Mouse (Mus musculus): ENCODE measurements around the gene Idi1. TPM values are rescaled to one million over a fixed set of nuclear protein-coding genes. Genes with fewer than 3 reads are reported as not detected.
A peak's percentile ranks its signal among the peaks of the same experiment; 100 is the strongest.
"Not testable (repeated sequence)": the region's sequence is repeated elsewhere in the genome, so short reads cannot be mapped to it uniquely, and the experiment has no call there.

Gene Idi1
- polyA plus RNA-seq, 1 experiment: 21.0 TPM

DNA sequence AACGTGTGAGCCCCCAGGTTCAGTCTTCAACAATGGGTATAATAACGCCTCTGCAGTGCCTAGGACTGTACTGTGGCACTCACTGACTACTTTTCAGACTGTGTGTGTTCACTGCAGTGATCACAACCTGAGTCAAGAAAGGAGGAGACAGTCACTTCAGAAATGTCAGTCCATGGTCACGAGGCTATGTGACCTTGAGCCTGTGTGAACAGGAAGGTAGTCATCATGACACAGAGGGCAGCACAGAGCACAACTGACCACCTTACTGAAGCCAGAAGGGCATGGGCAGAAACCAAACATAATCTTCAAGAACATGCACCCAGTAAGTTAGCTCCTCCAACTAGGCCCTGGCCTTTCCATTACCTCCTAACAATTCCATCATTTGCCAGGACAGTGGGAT is 3.7 kb upstream of the Idi1 start:
- Histone ChIP-seq H3K9me3 (no peaks in the 10 kb centered on the region), H3K4me3 (replicated peaks) (peak overlapping the region; percentile 59), H3K27me3 (replicated peaks) (no peaks in the 10 kb centered on the region), H3K4me1 (peaks cover 15% of the 10 kb centered on the region), H3K36me3 (replicated peaks; ENCODE audit: low read length) (peaks cover 2% of the 10 kb centered on the region)
- TF ChIP-seq GATA1 (IDR thresholded peaks at IDR 0.05; ENCODE audit: borderline replicate concordance, low read length) (no peak), FLI1 (IDR thresholded peaks at IDR 0.05; ENCODE audit: low read length) (no peak)

DNA sequence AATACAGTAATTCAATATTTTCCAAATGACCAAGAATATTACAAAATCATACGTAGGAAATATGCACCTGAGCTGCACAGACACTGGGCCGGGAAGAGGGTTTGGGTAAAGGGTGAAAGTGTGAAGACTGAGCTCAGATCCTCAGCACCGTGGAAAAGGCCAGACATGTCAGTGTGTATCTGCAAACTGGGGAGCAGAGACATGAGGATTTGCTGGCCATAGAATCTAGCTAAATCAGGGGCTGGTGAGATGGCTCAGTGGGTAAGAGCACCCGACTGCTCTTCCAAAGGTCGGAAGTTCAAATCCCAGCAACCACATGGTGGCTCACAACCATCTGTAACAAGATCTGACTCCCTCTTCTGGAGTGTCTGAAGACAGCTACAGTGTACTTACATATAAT is 1.4 kb upstream of the Idi1 start:
- H3K36me3 ChIP-seq (replicated peaks; ENCODE audit: low read length): peaks cover 17% of the 10 kb centered on the region
- not testable (repeated sequence) for H3K9me3 ChIP-seq; H3K27me3 ChIP-seq (replicated peaks)
- H3K4me3 ChIP-seq (replicated peaks): peak overlapping the region; percentile 28
- peaks cover 32% of the 10 kb centered on the region for H3K4me1 ChIP-seq

DNA sequence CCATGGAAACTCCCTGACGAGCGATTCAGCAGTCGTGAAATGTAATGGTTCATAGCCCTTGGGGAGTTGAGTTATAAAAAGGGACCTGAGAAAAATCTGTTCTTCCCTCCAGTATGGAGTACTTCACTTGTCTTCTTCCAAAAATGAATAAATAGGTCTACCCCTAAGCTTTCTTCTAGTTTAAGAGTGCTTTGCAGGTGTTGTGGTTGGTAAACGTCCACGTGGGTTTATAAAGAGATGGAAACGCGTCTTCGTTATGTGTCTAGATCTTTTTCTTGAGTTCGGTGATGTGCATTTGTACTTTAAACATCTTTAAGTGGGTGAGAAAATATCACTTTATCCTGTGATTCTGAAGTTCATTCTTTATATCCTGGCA is 872 bp downstream of the Idi1 start:
- Histone ChIP-seq H3K4me1 (peaks cover 45% of the 10 kb centered on the region), H3K36me3 (replicated peaks; ENCODE audit: low read length) (peaks cover 31% of the 10 kb centered on the region), H3K4me3 (replicated peaks) (peak overlapping the region; percentile 99), H3K9me3 (no peaks in the 10 kb centered on the region), H3K27me3 (replicated peaks) (no peaks in the 10 kb centered on the region)
- TF ChIP-seq FLI1 (IDR thresholded peaks at IDR 0.05; ENCODE audit: low read length) (no peak), GATA1 (IDR thresholded peaks at IDR 0.05; ENCODE audit: borderline replicate concordance, low read length) (no peak)

DNA sequence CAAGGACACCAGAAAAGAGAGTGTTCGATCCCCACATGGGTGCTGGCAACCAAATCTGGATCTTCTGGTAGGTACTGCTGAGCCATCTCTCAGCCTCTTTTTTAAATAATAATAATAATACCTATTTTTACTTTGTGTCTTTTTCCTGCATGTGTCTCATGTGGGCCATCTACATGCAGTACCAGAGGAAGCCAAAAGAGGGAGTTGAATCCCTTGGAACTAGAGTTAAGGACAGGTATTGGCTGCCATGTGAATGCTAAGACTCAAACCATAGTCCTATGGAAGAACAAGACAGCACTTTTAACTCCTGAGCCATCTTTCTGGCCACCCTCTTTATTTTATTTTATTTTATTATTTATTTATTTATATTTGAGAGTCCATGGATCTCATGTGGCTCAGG is 3.3 kb downstream of the Idi1 start:
- H3K27me3 ChIP-seq (replicated peaks): no peaks in the 10 kb centered on the region
- H3K9me3 ChIP-seq: no peaks in the 10 kb centered on the region
- peaks cover 41% of the 10 kb centered on the region for H3K36me3 ChIP-seq (replicated peaks; ENCODE audit: low read length)
- TF ChIP-seq GATA1 (IDR thresholded peaks at IDR 0.05; ENCODE audit: borderline replicate concordance, low read length) (no peak), FLI1 (IDR thresholded peaks at IDR 0.05; ENCODE audit: low read length) (no peak)
- H3K4me1 ChIP-seq: peaks cover 38% of the 10 kb centered on the region
- H3K4me3 ChIP-seq (replicated peaks): peak overlapping the region; percentile 81

DNA sequence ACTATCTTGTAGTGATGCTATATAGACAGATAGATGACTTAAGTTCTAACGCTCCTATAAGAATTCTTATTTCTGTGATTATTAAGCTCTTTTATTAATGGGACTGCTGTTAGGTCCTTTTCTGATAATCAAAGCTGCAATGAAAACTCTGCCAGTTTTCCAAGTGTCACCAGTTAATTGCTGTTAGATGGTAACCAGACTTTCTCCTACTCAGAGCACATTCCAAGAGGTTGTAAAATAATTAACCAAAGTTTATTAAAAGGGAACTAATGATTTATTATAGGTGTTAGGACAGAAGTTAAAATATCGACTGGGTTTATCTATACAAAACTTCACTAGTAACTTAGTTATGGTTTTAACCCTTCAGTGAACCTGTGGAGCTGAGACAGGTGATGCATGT is 20.7 kb downstream of the Idi1 start:
- Histone ChIP-seq H3K36me3 (replicated peaks; ENCODE audit: low read length) (peaks cover 15% of the 10 kb centered on the region), H3K4me1 (peaks cover 13% of the 10 kb centered on the region), H3K9me3 (peaks cover 39% of the 10 kb centered on the region)
- not testable (repeated sequence) for H3K4me3 ChIP-seq (replicated peaks); H3K27me3 ChIP-seq (replicated peaks)

DNA sequence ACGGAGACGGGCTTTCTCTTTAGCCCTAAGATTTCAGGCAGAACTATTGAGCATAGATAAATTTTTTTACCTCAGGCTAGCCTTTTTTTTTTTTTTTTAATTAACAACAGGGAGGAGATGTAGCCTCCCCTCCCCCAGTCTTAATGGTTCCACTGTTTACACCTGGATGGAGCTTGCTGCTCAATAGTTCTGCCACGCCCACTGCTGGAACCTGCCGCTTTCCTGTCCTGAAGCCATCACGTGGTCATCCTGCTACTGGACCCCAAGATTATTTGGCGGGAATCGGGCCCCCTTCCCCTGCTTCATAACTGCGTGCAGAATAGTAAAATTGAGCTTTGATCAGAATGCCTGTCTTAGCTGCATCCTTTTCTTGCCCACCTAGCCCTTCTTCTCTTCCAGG is 28.6 kb downstream of the Idi1 start:
- not testable (repeated sequence) for H3K4me1 ChIP-seq; H3K4me3 ChIP-seq (replicated peaks); H3K9me3 ChIP-seq; H3K36me3 ChIP-seq (replicated peaks; ENCODE audit: low read length); H3K27me3 ChIP-seq (replicated peaks)

DNA sequence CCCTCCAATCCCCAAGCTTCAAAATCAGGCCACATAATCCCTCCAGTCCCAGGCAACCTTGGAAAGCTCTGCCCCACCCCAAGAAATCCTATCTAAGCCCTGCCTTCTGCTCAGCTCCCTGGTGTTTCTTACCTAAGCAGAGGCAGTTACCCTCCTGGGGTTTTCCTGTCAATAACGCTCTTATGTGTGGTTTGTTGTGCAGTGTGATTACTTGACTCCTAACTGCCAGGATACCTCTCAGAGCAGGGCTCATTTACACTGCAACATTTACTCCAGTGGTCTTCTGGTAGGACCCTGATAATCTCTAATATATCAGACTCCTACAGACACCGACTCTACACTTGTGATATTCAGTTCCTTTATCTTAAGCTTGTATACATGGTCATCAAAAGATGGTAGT is 48.2 kb downstream of the Idi1 start:
- no peaks in the 10 kb centered on the region for H3K36me3 ChIP-seq (replicated peaks; ENCODE audit: low read length)
- no peak overlapping the region for H3K4me3 ChIP-seq (replicated peaks)
- peaks cover under 1% of the 10 kb centered on the region; the same call in 1 of the 2 replicates for H3K9me3 ChIP-seq
- TF ChIP-seq GATA1 (IDR thresholded peaks at IDR 0.05; ENCODE audit: borderline replicate concordance, low read length) (no peak), FLI1 (IDR thresholded peaks at IDR 0.05; ENCODE audit: low read length) (no peak)
- peaks cover 25% of the 10 kb centered on the region for H3K27me3 ChIP-seq (replicated peaks)
- peaks cover 5% of the 10 kb centered on the region; the same call in 1 of the 2 replicates for H3K4me1 ChIP-seq

DNA sequence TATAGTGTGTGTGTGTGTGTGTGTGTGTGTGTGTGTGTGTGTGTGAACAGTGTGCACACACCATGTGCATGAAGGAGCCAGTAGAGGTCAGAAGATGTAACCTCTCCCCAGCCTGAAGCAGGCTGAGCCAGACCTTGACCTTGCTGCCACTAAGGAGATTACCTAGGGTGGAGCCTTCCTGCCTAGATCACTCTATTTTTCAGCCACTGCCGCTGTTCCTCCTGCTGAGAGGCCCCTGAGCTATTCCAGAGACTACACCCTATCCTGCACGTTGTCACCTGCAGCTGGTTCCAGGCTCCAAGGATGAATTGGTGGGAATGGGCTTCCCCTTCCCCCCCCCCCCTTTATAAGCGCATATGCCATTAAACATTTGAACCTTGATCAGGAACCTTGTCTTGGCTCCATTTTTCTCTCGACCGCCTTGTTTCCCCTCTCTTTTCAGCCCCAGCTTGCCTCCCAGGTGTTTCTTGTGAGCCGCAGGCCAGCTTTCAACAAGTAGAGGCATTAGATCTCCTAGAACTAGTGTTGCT is 52.4 kb downstream of the Idi1 start:
- H3K4me1 ChIP-seq: peaks cover 12% of the 10 kb centered on the region
- not testable (repeated sequence) for H3K9me3 ChIP-seq; H3K27me3 ChIP-seq (replicated peaks); H3K4me3 ChIP-seq (replicated peaks); H3K36me3 ChIP-seq (replicated peaks; ENCODE audit: low read length)

DNA sequence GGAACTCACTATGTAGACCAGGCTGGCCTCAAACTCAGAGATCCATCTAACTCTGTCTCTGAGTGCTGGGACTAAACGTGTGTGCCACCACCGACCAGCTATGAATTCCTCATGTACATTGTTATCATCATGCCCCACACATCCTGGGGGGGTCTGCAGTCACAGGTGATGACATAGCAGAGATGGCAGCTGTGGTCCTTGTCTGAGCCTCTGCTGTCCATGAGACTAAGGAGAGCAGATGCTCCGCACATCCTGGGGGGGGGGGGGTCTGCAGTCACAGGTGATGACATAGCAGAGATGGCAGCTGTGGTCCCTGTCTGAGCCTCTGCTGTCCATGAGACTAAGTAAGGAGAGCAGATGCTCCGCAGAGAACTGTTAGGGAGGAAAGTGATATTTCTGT is 55.8 kb downstream of the Idi1 start:
- not testable (repeated sequence) for H3K4me1 ChIP-seq; H3K9me3 ChIP-seq; H3K27me3 ChIP-seq (replicated peaks); H3K36me3 ChIP-seq (replicated peaks; ENCODE audit: low read length); H3K4me3 ChIP-seq (replicated peaks)

DNA sequence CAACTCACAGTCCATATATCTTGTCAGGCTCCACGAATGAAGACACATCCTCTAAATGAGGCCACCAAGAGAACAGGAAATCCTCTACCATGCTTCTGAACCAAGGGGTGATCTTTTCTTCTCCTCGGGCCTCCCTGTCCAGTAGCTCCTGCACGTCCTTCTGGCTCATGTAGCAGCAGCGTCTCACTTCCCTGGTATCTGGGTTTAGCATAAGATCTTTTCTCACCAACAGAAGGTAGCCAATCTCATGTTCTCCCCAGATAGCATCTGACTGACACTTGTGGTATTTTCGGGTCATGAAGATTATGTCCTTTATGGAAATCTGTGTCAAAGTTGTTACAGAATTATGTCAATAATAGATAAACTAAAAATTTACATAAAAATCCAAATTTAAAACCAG is 56.4 kb downstream of the Idi1 start:
- not testable (repeated sequence) for H3K36me3 ChIP-seq (replicated peaks; ENCODE audit: low read length); H3K9me3 ChIP-seq; H3K4me1 ChIP-seq; H3K27me3 ChIP-seq (replicated peaks); H3K4me3 ChIP-seq (replicated peaks)

Other genes with a start within 250 kb of the Idi1 start
- gene Wdr37, start 13.6 kb upstream of the Idi1 start, polyA plus RNA-seq (2012; ENCODE audit: insufficient read depth, low replicate concordance): 2.1 and 4.7 TPM in 2 replicates
- gene Gm9745, start 62.7 kb downstream of the Idi1 start, polyA plus RNA-seq (2012; ENCODE audit: insufficient read depth, low replicate concordance): not detected in 2 replicates
- 0.09 and 0.75 TPM in 2 replicates for gene Idi2, start 67.4 kb downstream of the Idi1 start, polyA plus RNA-seq (2012; ENCODE audit: insufficient read depth, low replicate concordance)
- 2.9 TPM in 1 of 2 replicates, not detected in the other for gene Gtpbp4, start 110.6 kb downstream of the Idi1 start, polyA plus RNA-seq (2012; ENCODE audit: insufficient read depth, low replicate concordance)
- gene Larp4b, start 208.4 kb downstream of the Idi1 start, polyA plus RNA-seq (2012; ENCODE audit: insufficient read depth, low replicate concordance): 11.9 and 15.7 TPM in 2 replicates

Measured in megakaryocyte, embryonic 14.5 days (primary cell).